Mouse (Mus musculus) heart, embryonic 16.5 days (tissue): ENCODE data around the gene Ahdc1. TPM values are rescaled to one million over a fixed set of nuclear protein-coding genes. Genes with fewer than 3 reads are reported as not detected.

Source experiments
- ATAC-seq: fragments of 200-750 bp; cut with Nextera tagmentation; replicated peaks from 2 replicates; pipeline ENCODE4 v1.8.0; 2017; ENCODE audit warnings: moderate number of reproducible peaks; ENCODE audit not compliant: insufficient read depth, low FRiP score; ENCODE audit errors: extremely low read depth
- H3K27ac ChIP-seq: fragments of 300-500 bp; sonication (generic); 2 replicates; pipeline ENCODE4 v1.5.1; 2014; ENCODE audit warnings: mild to moderate bottlenecking, low read length, control low read depth, moderate library complexity
- H3K27me3 ChIP-seq: fragments of 300-500 bp; sonication (generic); 2 replicates; pipeline ENCODE4 v1.6.1; 2014; ENCODE audit warnings: low read length, mixed read lengths; ENCODE audit not compliant: control insufficient read depth, insufficient read depth
- H3K36me3 ChIP-seq: fragments of 300-500 bp; sonication (generic); 2 replicates; pipeline ENCODE4 v1.6.1; 2014; ENCODE audit not compliant: control insufficient read depth, insufficient read depth
- H3K4me1 ChIP-seq: fragments of 300-500 bp; sonication (generic); 2 replicates; pipeline ENCODE4 v1.6.1; 2014; ENCODE audit warnings: low read length, mixed read lengths; ENCODE audit not compliant: control insufficient read depth, insufficient read depth
- H3K4me2 ChIP-seq: fragments of 300-500 bp; sonication (generic); 2 replicates; pipeline ENCODE4 v1.6.1; 2014; ENCODE audit warnings: low read depth, mild to moderate bottlenecking, control low read depth, low read length
- H3K4me3 ChIP-seq: fragments of 300-500 bp; sonication (generic); 2 replicates; pipeline ENCODE4 v1.5.1; 2014; ENCODE audit warnings: mild to moderate bottlenecking, control low read depth, low read length
- H3K9ac ChIP-seq: fragments of 300-500 bp; sonication (generic); 2 replicates; pipeline ENCODE4 v1.6.1; 2014; ENCODE audit warnings: low read length, control low read depth
- H3K9me3 ChIP-seq: fragments of 300-500 bp; sonication (generic); replicated peaks from 2 replicates; pipeline ENCODE4 v1.6.1; 2016; ENCODE audit warnings: low read length; ENCODE audit not compliant: control insufficient read depth
- WGBS: fragments of 180-500 bp; shearing (Covaris S2); extraction: QIAGEN DNeasy Blood & Tissue Kit; methylation state at CpG from one replicate; pipeline ENCODE4 v1.1.7; 2014; 5-methylcytosine and 5-hydroxymethylcytosine counted together
- polyA plus RNA-seq: library from polyadenylated mRNA; unstranded; fragments of >200 nt; fragmentation: Nextera tagmentation; extraction: Ambion mirVana; gene quantifications from 2 replicates; pipeline ENCODE4 v1.2.1, GENCODE M21; 2015

The Ahdc1 gene
- polyA plus RNA-seq, 1 experiment from 2014 or later: 7.2 TPM

GRCm38 (mm10) chr4:132972556-132972955 is 38.5 kb upstream of the Ahdc1 start:
- Histone ChIP-seq H3K4me1 (peaks cover 25% of the 10 kb centered on the region), H3K4me3 (no peak overlapping the region), H3K27me3 (peaks cover 9% of the 10 kb centered on the region), H3K9me3 (no peaks in the 10 kb centered on the region), H3K36me3 (no peaks in the 10 kb centered on the region), H3K9ac (no peak overlapping the region), H3K4me2 (no peak overlapping the region), H3K27ac (no peak overlapping the region)
- no peak for ATAC-seq
- 40% methylated on average over 2 of the region's 2 CpGs for WGBS

- WGBS: 54% methylated on average over 8 of the region's 8 CpGs
- H3K4me3 ChIP-seq: no peak overlapping the region
- no peak for ATAC-seq
- peaks cover 25% of the 10 kb centered on the region for H3K4me1 ChIP-seq
- H3K36me3 ChIP-seq: no peaks in the 10 kb centered on the region
- H3K27ac ChIP-seq: no peak overlapping the region
- peaks cover 9% of the 10 kb centered on the region for H3K27me3 ChIP-seq
- no peak overlapping the region for H3K9ac ChIP-seq
- H3K9me3 ChIP-seq: no peaks in the 10 kb centered on the region
- no peak overlapping the region for H3K4me2 ChIP-seq
Observed at GRCm38 (mm10) chr4:132973186-132973585, 37.9 kb upstream of the Ahdc1 start.

DNA sequence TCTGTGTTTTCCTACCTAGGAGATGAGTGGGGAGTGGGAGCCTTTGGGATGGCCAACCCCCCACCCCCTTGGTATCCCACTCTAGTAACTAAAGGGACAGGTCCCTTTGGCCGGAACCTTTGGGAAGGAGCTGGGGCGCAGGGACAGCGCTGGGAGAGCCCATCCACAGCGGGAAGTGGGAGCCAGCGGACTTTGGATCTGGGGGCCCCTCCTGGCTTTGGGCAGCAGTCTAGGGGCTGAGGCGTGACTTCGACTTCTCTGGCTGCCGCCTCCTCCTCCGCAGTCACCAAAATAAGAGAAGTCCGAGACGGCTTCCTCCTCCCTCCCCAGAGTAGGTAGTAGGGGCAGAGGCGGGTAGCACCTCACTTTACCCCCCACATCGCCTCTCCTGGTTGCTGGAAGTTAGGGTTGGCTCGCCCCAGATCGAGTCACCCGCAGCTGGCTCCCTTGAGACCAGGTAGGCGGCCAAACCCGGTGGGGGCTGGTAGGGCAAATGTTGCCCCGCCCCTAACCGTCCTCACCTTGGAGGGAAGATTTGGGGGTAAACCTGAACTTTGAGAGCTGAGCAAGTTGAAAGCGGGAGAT is 37.2 kb upstream of the Ahdc1 start, which contains the start of gene Fgr:
Fgr (plus strand) TSS at position 282 of the 585 bp plus-strand sequence.
- peak; percentile 16; the same call in 1 of the 2 replicates for ATAC-seq
- peaks cover 25% of the 10 kb centered on the region for H3K4me1 ChIP-seq
- peaks cover 9% of the 10 kb centered on the region for H3K27me3 ChIP-seq
- no peaks in the 10 kb centered on the region for H3K36me3 ChIP-seq
- H3K4me3 ChIP-seq: peak within 1 kb of the TSS; percentile 40
- 17% methylated on average over 21 of the region's 21 CpGs for WGBS
- H3K4me2 ChIP-seq: peak within 1 kb of the TSS; percentile 61
- H3K27ac ChIP-seq: peak within 1 kb of the TSS; percentile 74
- H3K9ac ChIP-seq: peak within 1 kb of the TSS; percentile 61
- H3K9me3 ChIP-seq: no peaks in the 10 kb centered on the region

DNA sequence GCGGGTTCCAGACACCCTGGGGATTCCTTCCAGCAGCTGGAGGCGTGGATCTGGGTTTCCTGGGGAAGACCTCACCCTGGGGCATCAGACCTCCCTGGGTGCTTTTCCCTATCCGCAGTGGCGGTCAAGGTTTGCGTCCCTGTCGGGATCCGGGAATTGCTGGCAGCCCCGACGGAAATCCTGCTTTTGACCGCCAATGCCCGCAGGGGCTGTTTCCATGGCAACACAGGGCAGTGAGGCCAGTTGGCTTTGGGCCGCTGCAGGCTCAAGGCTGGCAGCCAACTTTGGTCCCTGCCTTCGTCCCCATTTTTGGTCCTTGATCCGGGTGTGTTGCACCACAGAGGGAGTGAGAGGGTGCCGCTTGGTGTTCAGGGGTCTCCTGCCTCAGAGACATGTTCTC is 36.2 kb upstream of the Ahdc1 start:
- no peaks in the 10 kb centered on the region for H3K9me3 ChIP-seq
- peaks cover 25% of the 10 kb centered on the region for H3K4me1 ChIP-seq
- H3K36me3 ChIP-seq: no peaks in the 10 kb centered on the region
- ATAC-seq: 0 out of 2 replicates have a peak, but pooled peaks have one; percentile 5
- H3K4me2 ChIP-seq: peak overlapping the region; percentile 61
- peak overlapping the region; percentile 61 for H3K9ac ChIP-seq
- H3K4me3 ChIP-seq: peak overlapping the region; percentile 40
- H3K27me3 ChIP-seq: peaks cover 9% of the 10 kb centered on the region
- 4% methylated on average over 15 of the region's 15 CpGs for WGBS
- peak overlapping the region; percentile 74 for H3K27ac ChIP-seq

DNA sequence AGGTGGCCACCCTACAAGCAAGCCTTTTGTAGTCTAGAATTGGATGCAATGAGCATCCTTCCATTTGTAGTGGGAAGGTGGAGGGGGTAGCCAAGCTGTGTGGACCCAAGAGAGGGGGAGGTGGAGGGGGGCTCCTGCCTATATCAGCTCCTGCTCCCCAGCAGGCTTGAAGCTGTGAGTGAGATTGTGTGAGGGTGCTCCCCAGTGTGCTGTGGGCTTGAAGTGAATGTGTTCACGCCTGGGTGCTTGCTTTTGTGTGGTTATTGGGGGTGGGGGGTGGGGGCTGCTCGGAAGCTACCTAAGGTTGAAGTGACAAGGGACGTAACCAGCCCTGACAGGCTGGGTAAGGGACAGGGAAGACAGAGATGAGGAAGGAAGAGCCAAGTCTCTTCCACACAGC is 35.3 kb upstream of the Ahdc1 start:
- Histone ChIP-seq H3K4me1 (peaks cover 25% of the 10 kb centered on the region), H3K27me3 (peaks cover 9% of the 10 kb centered on the region), H3K4me2 (no peak overlapping the region), H3K36me3 (no peaks in the 10 kb centered on the region), H3K9me3 (no peaks in the 10 kb centered on the region), H3K4me3 (no peak overlapping the region), H3K27ac (peak overlapping the region; percentile 10; the same call in 1 of the 2 replicates), H3K9ac (no peak overlapping the region)
- 69% methylated on average over 3 of the region's 3 CpGs for WGBS
- no peak for ATAC-seq

- ATAC-seq: no peak
- Histone ChIP-seq H3K4me3 (no peak overlapping the region), H3K4me1 (peaks cover 25% of the 10 kb centered on the region), H3K27ac (peak overlapping the region; percentile 19; the same call in 1 of the 2 replicates), H3K36me3 (no peaks in the 10 kb centered on the region), H3K9ac (no peak overlapping the region), H3K4me2 (peak overlapping the region; percentile 16; the same call in 1 of the 2 replicates), H3K27me3 (peaks cover 9% of the 10 kb centered on the region), H3K9me3 (no peaks in the 10 kb centered on the region)
- WGBS: 69% methylated on average over 6 of the region's 6 CpGs
Observed at GRCm38 (mm10) chr4:132976729-132977128, 34.3 kb upstream of the Ahdc1 start.

- no peaks in the 10 kb centered on the region for H3K36me3 ChIP-seq
- no peak; the same call in 1 of the 2 replicates for ATAC-seq
- WGBS: 38% methylated on average over 5 of the region's 5 CpGs
- peak overlapping the region; percentile 19; the same call in 1 of the 2 replicates for H3K27ac ChIP-seq
- no peaks in the 10 kb centered on the region for H3K9me3 ChIP-seq
- peaks cover 25% of the 10 kb centered on the region for H3K4me1 ChIP-seq
- peaks cover 9% of the 10 kb centered on the region for H3K27me3 ChIP-seq
- H3K4me3 ChIP-seq: no peak overlapping the region
- no peak overlapping the region for H3K9ac ChIP-seq
- H3K4me2 ChIP-seq: no peak overlapping the region
Observed at GRCm38 (mm10) chr4:132977597-132977996, 33.5 kb upstream of the Ahdc1 start.

DNA sequence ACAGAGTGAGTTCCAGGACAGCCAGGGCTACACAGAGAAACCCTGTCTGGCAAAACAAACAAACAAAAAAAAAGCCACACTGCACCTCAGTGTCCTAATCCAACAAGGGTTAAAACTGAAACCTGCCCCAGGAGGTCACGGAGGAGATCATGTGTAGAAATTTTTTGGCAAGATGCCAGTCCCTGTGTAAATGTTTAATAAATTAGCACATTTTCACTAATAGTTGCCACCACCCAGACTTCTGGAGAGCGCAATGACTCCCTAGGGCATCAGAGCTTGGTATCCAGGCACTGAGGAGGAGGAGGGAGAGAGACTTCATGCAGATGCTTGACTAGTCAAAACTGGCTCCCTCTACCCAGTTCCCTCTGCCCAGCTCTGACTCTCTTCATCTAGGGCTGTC is 31.9 kb upstream of the Ahdc1 start:
- Histone ChIP-seq H3K27me3 (0 out of 2 replicates have a peak, but pooled peaks cover 3% of the 10 kb centered on the region), H3K4me3 (no peak overlapping the region), H3K4me1 (peaks cover 24% of the 10 kb centered on the region), H3K9me3 (no peaks in the 10 kb centered on the region), H3K4me2 (no peak overlapping the region), H3K27ac (no peak overlapping the region), H3K36me3 (no peaks in the 10 kb centered on the region), H3K9ac (no peak overlapping the region)
- ATAC-seq: no peak
- WGBS: 71% methylated on average over 2 of the region's 2 CpGs

DNA sequence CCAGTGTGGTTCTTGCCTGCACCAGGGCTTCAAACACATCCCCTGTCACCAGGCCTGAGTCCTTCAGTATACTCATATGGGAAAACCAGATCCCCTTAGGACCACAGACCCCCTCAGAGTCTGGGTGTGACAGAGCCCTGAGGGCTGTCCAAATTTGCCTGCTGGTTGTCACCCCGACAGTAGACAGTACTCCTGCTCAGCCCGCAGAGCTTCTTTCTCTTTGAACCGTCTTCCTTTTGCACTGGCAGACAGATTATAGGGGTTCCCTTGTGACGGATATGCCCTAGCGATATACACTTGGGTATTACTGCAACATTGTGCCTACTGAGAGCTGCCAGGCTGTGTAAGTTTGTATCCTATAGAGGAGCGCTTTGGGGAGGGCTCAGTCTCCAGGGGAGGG is 29.4 kb upstream of the Ahdc1 start:
- Histone ChIP-seq H3K4me2 (no peak overlapping the region), H3K36me3 (no peaks in the 10 kb centered on the region), H3K4me3 (no peak overlapping the region), H3K9me3 (no peaks in the 10 kb centered on the region), H3K27ac (no peak overlapping the region), H3K27me3 (no peaks in the 10 kb centered on the region), H3K9ac (no peak overlapping the region), H3K4me1 (peaks cover 17% of the 10 kb centered on the region; the same call in 1 of the 2 replicates)
- 75% methylated on average over 6 of the region's 6 CpGs for WGBS
- no peak for ATAC-seq
